Mouse (Mus musculus): ENCODE data around the gene Kif9. TPM values are rescaled to one million over a fixed set of nuclear protein-coding genes. Genes with fewer than 3 reads are reported as not detected.

The Kif9 gene
- total RNA-seq, 2 experiments from 2014 or later, result not detected

GRCm38 (mm10) chr9:110529002-110529737 lies 52.4 kb downstream of the Kif9 start:
- no peak for DNase-seq (ENCODE audit: low spot score)

GRCm38 (mm10) chr9:110530650-110531049 lies 53.9 kb downstream of the Kif9 start:
- no peak for DNase-seq (ENCODE audit: low spot score)

DNA sequence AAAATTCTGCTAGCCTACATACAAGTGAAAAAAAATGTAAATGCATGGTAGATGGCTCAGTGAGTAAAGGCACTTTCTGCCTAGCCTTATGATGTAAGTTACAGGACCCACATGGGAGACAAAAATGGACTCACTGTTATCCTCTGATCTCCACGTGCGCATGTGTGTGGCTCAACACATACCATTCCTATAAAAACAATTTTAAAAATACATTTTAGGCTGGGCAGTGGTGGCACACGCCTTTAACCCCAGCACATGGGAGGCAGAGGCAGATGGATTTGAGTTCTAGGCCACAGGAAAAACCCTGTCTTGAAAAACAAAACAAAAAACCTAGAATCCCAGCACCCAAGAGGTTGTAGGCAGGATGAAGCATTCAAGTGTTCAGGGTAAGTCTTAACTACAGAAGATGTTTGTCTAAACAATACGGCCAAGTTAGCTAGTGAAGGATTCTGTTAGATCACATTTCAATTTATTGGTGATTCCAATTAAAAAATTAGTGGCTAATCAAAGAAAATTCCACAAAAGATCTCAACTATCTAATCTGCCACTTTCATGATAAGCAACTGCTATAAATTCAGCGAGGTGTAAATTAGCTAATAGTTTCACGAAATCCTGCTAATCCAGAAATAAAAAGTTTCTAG lies 54.5 kb downstream of the Kif9 start:
- DNase-seq (ENCODE audit: low spot score), result no peak

GRCm38 (mm10) chr9:110531914-110532489 lies 55.2 kb downstream of the Kif9 start:
- DNase-seq (ENCODE audit: low spot score), result peak; percentile 94

DNA sequence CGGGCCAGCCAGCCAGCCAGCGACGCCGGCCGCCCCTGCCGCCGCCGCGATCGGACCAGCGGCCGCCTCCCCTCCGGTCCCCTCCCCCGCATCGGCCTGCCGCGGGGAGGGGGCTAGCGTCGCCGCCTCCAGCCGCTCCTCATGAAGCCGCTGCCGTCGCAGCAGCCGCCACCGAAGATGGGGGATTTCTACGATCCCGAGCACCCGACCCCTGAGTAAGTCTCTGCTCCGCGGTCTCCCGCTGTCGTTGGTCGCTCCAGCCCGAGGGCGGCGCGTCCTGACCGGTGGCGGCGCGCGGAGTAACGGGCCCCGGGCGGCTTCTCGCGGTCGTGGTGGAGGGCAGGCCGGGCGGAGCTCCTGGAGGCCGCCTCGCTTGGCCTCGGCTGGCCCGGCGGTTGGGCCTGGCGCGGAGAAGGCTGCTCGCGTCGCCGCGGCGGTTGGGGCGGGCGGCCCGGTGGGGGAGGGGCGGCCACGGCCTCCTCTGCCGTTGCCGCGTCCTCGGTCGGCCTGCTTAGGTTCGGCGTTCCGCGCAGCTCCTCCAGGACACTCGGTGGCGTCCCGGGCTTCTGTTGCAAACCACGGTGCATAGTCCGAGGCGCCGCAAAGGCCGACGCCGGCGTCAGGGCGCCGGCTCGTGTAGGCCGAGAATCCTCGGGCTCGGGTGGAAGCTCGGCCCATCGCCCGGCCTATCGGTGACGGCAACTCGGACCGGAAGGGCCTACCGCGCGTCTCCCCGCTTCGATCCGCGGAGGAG lies 56.0 kb downstream of the Kif9 start, which contains the start of gene Setd2:
Gene Setd2 (plus strand): TSS at position 60 of the 754 bp plus-strand sequence.
- peak; percentile 60 for DNase-seq (ENCODE audit: low spot score)

DNA sequence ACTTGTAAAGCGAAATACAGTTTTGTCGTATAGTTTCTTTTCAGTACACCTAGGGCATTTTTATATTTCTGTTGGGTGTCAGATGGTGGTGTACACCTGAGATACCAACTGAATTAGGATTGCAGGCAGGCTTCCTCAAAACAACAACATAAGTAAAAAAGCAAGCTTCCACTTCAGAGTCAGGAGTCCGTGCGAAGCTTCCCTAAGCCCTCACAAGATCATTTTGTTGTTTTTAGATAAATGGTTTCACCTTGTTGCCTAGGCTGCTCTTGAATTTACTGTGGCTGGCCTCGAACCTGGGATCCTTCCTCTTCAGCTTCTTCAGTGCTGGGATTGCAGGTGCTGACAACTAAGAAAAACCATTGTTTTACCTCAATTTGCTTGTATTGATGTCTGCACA lies 56.9 kb downstream of the Kif9 start:
- DNase-seq (ENCODE audit: low spot score), result no peak

DNA sequence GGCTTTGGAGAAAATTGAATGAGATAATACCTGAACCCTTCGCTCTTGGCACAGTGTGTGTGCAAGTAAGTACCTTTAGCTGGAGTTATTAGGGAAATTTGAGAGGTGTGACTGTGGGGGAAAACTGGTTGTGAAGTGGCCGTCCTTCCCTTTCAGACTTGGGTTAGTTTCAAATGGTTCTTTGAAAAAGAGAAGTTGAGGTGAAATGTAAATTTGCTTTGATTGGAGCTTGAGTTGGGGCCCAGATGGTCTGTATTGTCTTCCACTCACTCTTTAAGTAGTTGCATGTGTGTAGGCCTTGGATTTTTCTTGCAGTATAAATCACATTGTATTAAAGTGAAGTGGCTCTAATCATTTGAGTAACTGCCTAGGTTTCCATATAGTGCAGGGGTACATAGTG lies 58.4 kb downstream of the Kif9 start:
- DNase-seq (ENCODE audit: low spot score), result no peak

DNA sequence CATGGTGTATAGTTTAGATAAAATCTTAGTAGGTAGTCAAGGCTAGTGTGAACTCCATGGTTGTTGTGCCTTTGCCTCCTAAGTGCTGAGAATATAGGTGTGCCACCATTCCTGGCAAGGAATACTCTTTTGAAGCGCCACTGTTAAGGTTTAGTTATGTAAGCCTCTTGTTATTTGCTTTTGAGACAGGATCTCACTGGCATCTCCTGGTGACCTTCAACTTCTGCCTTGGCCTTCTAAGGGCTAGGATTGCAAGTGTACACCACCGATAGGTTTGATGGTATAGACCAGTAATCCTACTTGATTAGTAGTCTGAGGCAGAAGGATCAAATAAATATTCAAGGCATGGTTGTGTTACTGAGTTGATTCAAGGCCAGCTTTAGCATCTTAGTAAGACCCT lies 59.9 kb downstream of the Kif9 start:
- no peak for DNase-seq (ENCODE audit: low spot score)

GRCm38 (mm10) chr9:110538511-110538910 lies 61.8 kb downstream of the Kif9 start:
- no peak for DNase-seq (ENCODE audit: low spot score)

DNA sequence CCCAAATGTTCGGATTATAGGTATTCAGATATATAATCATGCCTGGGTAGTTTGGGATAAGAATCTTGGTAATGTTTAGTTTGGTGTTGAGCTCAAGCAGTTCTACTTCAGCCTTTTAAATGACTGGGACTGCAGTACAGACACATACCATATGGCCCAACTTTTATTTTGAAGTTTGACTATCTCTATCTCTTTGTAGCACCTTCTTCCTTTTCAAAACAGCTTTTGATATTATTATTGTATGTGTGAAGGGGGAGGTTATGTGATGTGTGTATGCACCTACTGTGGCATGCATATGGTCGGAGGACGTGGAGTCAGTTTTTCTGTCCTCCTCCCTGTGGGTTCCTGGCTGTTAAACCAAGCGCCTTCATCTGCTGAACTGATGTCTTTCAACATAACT lies 65.2 kb downstream of the Kif9 start:
- no peak for DNase-seq (ENCODE audit: low spot score)

GRCm38 (mm10) chr9:110548261-110548660 lies 71.5 kb downstream of the Kif9 start:
- DNase-seq (ENCODE audit: low spot score), result no peak

- no peak for DNase-seq (ENCODE audit: low spot score)
These were observed 91.6 kb downstream of the Kif9 start for GRCm38 (mm10) chr9:110568309-110568708.

Other genes starting within 250 kb of the Kif9 start
- gene Cspg5, start 233.2 kb upstream of the Kif9 start, total RNA-seq (2021), result under 1 TPM; 0.23 to 0.24 TPM
- gene Elp6, start 171.8 kb upstream of the Kif9 start, total RNA-seq (2021), result 1 to 10 TPM; 1.8 to 2.2 TPM
- gene Scap, start 143.7 kb upstream of the Kif9 start, total RNA-seq (2021), result 10 to 100 TPM; 13.9 to 16.4 TPM
- 10 to 100 TPM in 1 of 2 experiments, 1 to 10 TPM in 1; 9.3 to 10.9 TPM for gene Ptpn23, start 68.7 kb upstream of the Kif9 start, total RNA-seq (2021)
- gene Ngp, start 57.2 kb upstream of the Kif9 start, total RNA-seq (2021), result not detected
- gene Klhl18, start 264 bp upstream of the Kif9 start, total RNA-seq (2021), result 1 to 10 TPM; 7.0 to 7.7 TPM
- gene Setd2, start 55.6 kb downstream of the Kif9 start, total RNA-seq (2021), result 10 to 100 TPM; 25.8 to 26.9 TPM
- under 1 TPM; 0.84 to 0.97 TPM for gene Nradd, start 147.5 kb downstream of the Kif9 start, total RNA-seq (2021)
- 1 to 10 TPM; 3.6 to 3.7 TPM for gene Nbeal2, start 177.2 kb downstream of the Kif9 start, total RNA-seq (2021)
- 10 to 100 TPM; 42.4 to 45.8 TPM for gene Ccdc12, start 179.5 kb downstream of the Kif9 start, total RNA-seq (2021)